Mouse (Mus musculus) adrenal gland, adult (tissue): Measurements from ENCODE around the gene Stambpl1.

Experiments used
- DNase-seq, 2 experiments: peaks; one replicate each; pipeline ENCODE4 v3.0.0; 2022 to 2023; ENCODE audit warnings: low spot score in 1 of 2; ENCODE audit not compliant: inconsistent age in 2 of 2

The Stambpl1 gene

GRCm38 (mm10) chr19:34192008-34192963, at the start of gene Stambpl1:
TSS of gene Stambpl1 (plus strand) at chr19:34192229.
- peak; percentile 74 to 93 for DNase-seq

- no peak for DNase-seq
Measured at GRCm38 (mm10) chr19:34148421-34148820, 43.6 kb upstream of the Stambpl1 start.

GRCm38 (mm10) chr19:34151909-34152308, 40.1 kb upstream of the Stambpl1 start:
- DNase-seq, result peak in 1 of 2 experiments; percentile 63

GRCm38 (mm10) chr19:34153263-34154144, 38.5 kb upstream of the Stambpl1 start:
- no peak for DNase-seq

- no peak for DNase-seq
Measured at GRCm38 (mm10) chr19:34162693-34163092, 29.3 kb upstream of the Stambpl1 start.

GRCm38 (mm10) chr19:34165891-34166290, 26.1 kb upstream of the Stambpl1 start, which contains the start of gene Ankrd22:
TSS of gene Ankrd22 (minus strand) at chr19:34166053.
- DNase-seq, result no peak

- DNase-seq, result no peak
Measured at GRCm38 (mm10) chr19:34166386-34166785, 25.6 kb upstream of the Stambpl1 start.

- DNase-seq, result no peak
Measured at GRCm38 (mm10) chr19:34167896-34168661, 23.9 kb upstream of the Stambpl1 start.

- no peak for DNase-seq
Measured at GRCm38 (mm10) chr19:34169121-34169520, 22.9 kb upstream of the Stambpl1 start.

- DNase-seq, result no peak
Measured at GRCm38 (mm10) chr19:34171167-34171566, 20.9 kb upstream of the Stambpl1 start.

GRCm38 (mm10) chr19:34174004-34174403, 18.0 kb upstream of the Stambpl1 start:
- no peak for DNase-seq

GRCm38 (mm10) chr19:34179136-34179535, 12.9 kb upstream of the Stambpl1 start:
- DNase-seq, result no peak

- no peak for DNase-seq
Measured at GRCm38 (mm10) chr19:34180316-34180715, 11.7 kb upstream of the Stambpl1 start.

GRCm38 (mm10) chr19:34181234-34181633, 10.8 kb upstream of the Stambpl1 start:
- no peak for DNase-seq

GRCm38 (mm10) chr19:34182490-34182889, 9.5 kb upstream of the Stambpl1 start:
- DNase-seq, result no peak

- no peak for DNase-seq
Measured at GRCm38 (mm10) chr19:34186845-34187244, 5.2 kb upstream of the Stambpl1 start.

GRCm38 (mm10) chr19:34191645-34192007, 403 bp upstream of the Stambpl1 start:
- DNase-seq, result no peak

- peak; percentile 29 to 78 for DNase-seq
Measured at GRCm38 (mm10) chr19:34193149-34193548, 1.1 kb downstream of the Stambpl1 start.

- no peak for DNase-seq
Measured at GRCm38 (mm10) chr19:34193683-34194082, 1.7 kb downstream of the Stambpl1 start.

- DNase-seq, result no peak
Measured at GRCm38 (mm10) chr19:34194132-34194745, 2.2 kb downstream of the Stambpl1 start.
